In the genomic region with DNA sequence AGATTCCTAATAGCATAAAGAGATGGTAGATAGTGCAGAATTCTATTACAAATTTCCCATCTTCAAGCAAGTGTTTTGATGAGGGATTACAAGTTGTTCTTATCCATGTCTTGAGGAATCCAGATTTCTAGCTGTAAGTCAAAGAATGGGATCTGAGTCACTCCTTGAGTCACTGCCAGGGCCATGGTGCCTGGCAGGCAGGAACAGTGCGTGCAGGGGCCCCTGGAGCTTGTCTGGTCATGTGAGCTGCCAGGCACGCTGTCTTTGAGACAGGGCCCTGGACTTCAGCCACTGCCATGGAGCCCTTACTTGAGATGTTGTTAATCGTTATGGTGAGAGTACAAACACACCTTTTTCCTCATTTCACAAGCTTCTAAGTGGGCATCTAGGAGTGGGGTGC, we compare ENCODE assay signal across 11 mouse cellular contexts.
DNase-seq lines count a peak whose midpoint lies in the region; ATAC-seq lines count a peak whose summit lies in the region.
"Had no signal": no experiment of that assay in that cellular context is flagged by ENCODE, and none has a peak within 500 bp of the region (broad histone marks: within the 10 kb centered on the region; RNA-seq: fewer than 3 reads in every experiment).

No protein-coding gene starts in this region.

- 63% methylated on average over 3 of the region's 3 CpGs for WGBS in intestine, embryonic 16.5 days
- WGBS in forebrain, embryonic 11.5 days, result 84% methylated on average over 3 of the region's 3 CpGs
- WGBS in hindbrain, embryonic 11.5 days, result 89% methylated on average over 3 of the region's 3 CpGs

- peak; percentile 10 to 23 for DNase-seq in frontal cortex, postnatal 36 days (ENCODE audit: low spot score in 2 of 2)
- no peak for DNase-seq in frontal cortex, postnatal 10 days (ENCODE audit: low spot score in 2 of 2)
- DNase-seq in 3T3-L1 (ENCODE audit: low read depth, low spot score), result peak; percentile 97
- DNase-seq in cerebellum, adult 9-11 months, result peak; percentile 17
- no peak for DNase-seq in forebrain, embryonic 11.5 days (ENCODE audit: low spot score)
- DNase-seq in thymus, adult 18-20 months, result no peak
- no peak for DNase-seq in hindbrain, embryonic 11.5 days (ENCODE audit: low spot score)
- DNase-seq: embryo, embryonic 11 days; thymus, postnatal 36 days had no signal

- H3K36me3 ChIP-seq in intestine, embryonic 16.5 days (ENCODE audit: control insufficient read depth, insufficient read depth, low read length), result no peaks in the 10 kb centered on the region
- no peaks in the 10 kb centered on the region for H3K36me3 ChIP-seq in forebrain, embryonic 11.5 days (ENCODE audit: control insufficient read depth, insufficient read depth, low read length)
- H3K36me3 ChIP-seq in hindbrain, embryonic 11.5 days (ENCODE audit: control insufficient read depth, insufficient read depth, low read length), result no peaks in the 10 kb centered on the region

- 0 out of 2 replicates have a peak, but pooled peaks cover 7% of the 10 kb centered on the region for H3K4me1 ChIP-seq in intestine, embryonic 16.5 days (ENCODE audit: control insufficient read depth, insufficient read depth, low read length)
- H3K4me1 ChIP-seq in forebrain, embryonic 11.5 days (replicated peaks; ENCODE audit: control insufficient read depth, insufficient read depth, low read length), result no peaks in the 10 kb centered on the region
- no peaks in the 10 kb centered on the region for H3K4me1 ChIP-seq in hindbrain, embryonic 11.5 days (replicated peaks; ENCODE audit: control insufficient read depth, insufficient read depth, low read length)

- no peak overlapping the region for H3K9ac ChIP-seq in intestine, embryonic 16.5 days (ENCODE audit: low read depth, low read length)
- no peak overlapping the region for H3K9ac ChIP-seq in forebrain, embryonic 11.5 days (ENCODE audit: low read length)
- H3K9ac ChIP-seq in hindbrain, embryonic 11.5 days (ENCODE audit: low read depth, low read length), result no peak overlapping the region

- H3K4me2 ChIP-seq in intestine, embryonic 16.5 days (ENCODE audit: low read depth, low read length), result no peak overlapping the region
- no peak overlapping the region for H3K4me2 ChIP-seq in forebrain, embryonic 11.5 days (ENCODE audit: low read depth, low read length, severe bottlenecking)
- no peak overlapping the region for H3K4me2 ChIP-seq in hindbrain, embryonic 11.5 days (replicated peaks; ENCODE audit: low read depth, low read length)

- no peak overlapping the region for H3K4me3 ChIP-seq in intestine, embryonic 16.5 days (ENCODE audit: low read length)
- no peak overlapping the region for H3K4me3 ChIP-seq in forebrain, embryonic 11.5 days (ENCODE audit: low read depth, low read length)
- H3K4me3 ChIP-seq in hindbrain, embryonic 11.5 days (ENCODE audit: low read depth, low read length), result no peak overlapping the region
- H3K4me3 ChIP-seq: layer of hippocampus, adult 2 months had no signal

- no peaks in the 10 kb centered on the region for H3K27me3 ChIP-seq in intestine, embryonic 16.5 days (replicated peaks; ENCODE audit: control insufficient read depth, insufficient read depth, low read length)
- H3K27me3 ChIP-seq in forebrain, embryonic 11.5 days (ENCODE audit: control insufficient read depth, insufficient read depth, low read length), result no peaks in the 10 kb centered on the region
- H3K27me3 ChIP-seq in hindbrain, embryonic 11.5 days (ENCODE audit: control insufficient read depth, insufficient read depth, low read length), result no peaks in the 10 kb centered on the region

- peak; percentile 67 for ATAC-seq in intestine, embryonic 16.5 days
- ATAC-seq in forebrain, embryonic 11.5 days (replicated peaks; ENCODE audit: low FRiP score), result no peak
- ATAC-seq in hindbrain, embryonic 11.5 days (ENCODE audit: low FRiP score), result no peak

- H3K9me3 ChIP-seq in intestine, embryonic 16.5 days (ENCODE audit: control insufficient read depth, low read length), result no peaks in the 10 kb centered on the region
- no peaks in the 10 kb centered on the region for H3K9me3 ChIP-seq in forebrain, embryonic 11.5 days (ENCODE audit: control insufficient read depth, low read length)
- no peaks in the 10 kb centered on the region for H3K9me3 ChIP-seq in hindbrain, embryonic 11.5 days (ENCODE audit: control insufficient read depth, low read length)

- no peak overlapping the region for H3K27ac ChIP-seq in intestine, embryonic 16.5 days (ENCODE audit: low read length)
- no peak overlapping the region for H3K27ac ChIP-seq in forebrain, embryonic 11.5 days (ENCODE audit: low read depth, low read length)
- H3K27ac ChIP-seq in hindbrain, embryonic 11.5 days (ENCODE audit: low read depth, low read length), result no peak overlapping the region

Comparison
In these comparisons a context has a peak if more than half of its experiments do, and no peak if none do; other contexts are left out.
1. DNase-seq: peak in frontal cortex, postnatal 36 days (2 of 2), 3T3-L1 (single experiment) and cerebellum, adult 9-11 months (single experiment); none in frontal cortex, postnatal 10 days (0 of 2), forebrain, embryonic 11.5 days (single experiment), thymus, adult 18-20 months (0 of 2) and hindbrain, embryonic 11.5 days (single experiment).